Mouse (Mus musculus): ENCODE results near the gene Glipr1. TPM values are rescaled to one million over a fixed set of nuclear protein-coding genes. Genes with fewer than 3 reads are reported as not detected.
A peak's percentile ranks its signal among the peaks of the same experiment; 100 is the strongest.

The Glipr1 gene
- polyA plus RNA-seq, 1 experiment from 2014 or later: 0.65 TPM

- Histone ChIP-seq H3K9ac (replicated peaks) (no peak overlapping the region), H3K36me3 (no peaks in the 10 kb centered on the region), H3K4me3 (no peak overlapping the region), H3K4me1 (no peaks in the 10 kb centered on the region), H3K27me3 (no peaks in the 10 kb centered on the region), H3K9me3 (no peaks in the 10 kb centered on the region), H3K4me2 (replicated peaks) (no peak overlapping the region), H3K27ac (replicated peaks) (no peak overlapping the region)
- no peak for ATAC-seq (replicated peaks)
- 85% methylated on average over 8 of the region's 8 CpGs for WGBS
Measured at GRCm38 (mm10) chr10:111996911-111997347, 5.5 kb downstream of the Glipr1 start.

DNA sequence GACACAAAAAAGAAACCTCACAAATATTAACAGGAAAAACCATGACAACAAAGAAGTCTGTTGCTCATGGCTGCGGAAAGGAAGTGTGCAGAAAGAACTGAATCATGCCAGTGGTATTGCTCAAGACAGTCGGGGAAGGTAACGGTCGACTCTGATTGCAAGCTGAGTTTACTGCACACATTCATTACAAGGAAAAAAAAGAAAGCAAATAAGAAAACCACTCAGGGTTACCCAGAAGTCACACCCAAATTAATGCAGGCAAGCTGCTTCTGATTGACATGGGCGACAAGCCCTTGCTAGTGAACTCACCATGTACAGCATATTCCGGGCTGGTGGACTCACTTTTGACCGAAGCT lies 5.9 kb downstream of the Glipr1 start:
- Histone ChIP-seq H3K4me1 (no peaks in the 10 kb centered on the region), H3K36me3 (no peaks in the 10 kb centered on the region), H3K27ac (replicated peaks) (no peak overlapping the region), H3K4me2 (replicated peaks) (no peak overlapping the region), H3K9ac (replicated peaks) (no peak overlapping the region), H3K4me3 (no peak overlapping the region), H3K9me3 (no peaks in the 10 kb centered on the region), H3K27me3 (no peaks in the 10 kb centered on the region)
- ATAC-seq (replicated peaks): no peak
- WGBS: 92% methylated on average over 7 of the region's 7 CpGs

DNA sequence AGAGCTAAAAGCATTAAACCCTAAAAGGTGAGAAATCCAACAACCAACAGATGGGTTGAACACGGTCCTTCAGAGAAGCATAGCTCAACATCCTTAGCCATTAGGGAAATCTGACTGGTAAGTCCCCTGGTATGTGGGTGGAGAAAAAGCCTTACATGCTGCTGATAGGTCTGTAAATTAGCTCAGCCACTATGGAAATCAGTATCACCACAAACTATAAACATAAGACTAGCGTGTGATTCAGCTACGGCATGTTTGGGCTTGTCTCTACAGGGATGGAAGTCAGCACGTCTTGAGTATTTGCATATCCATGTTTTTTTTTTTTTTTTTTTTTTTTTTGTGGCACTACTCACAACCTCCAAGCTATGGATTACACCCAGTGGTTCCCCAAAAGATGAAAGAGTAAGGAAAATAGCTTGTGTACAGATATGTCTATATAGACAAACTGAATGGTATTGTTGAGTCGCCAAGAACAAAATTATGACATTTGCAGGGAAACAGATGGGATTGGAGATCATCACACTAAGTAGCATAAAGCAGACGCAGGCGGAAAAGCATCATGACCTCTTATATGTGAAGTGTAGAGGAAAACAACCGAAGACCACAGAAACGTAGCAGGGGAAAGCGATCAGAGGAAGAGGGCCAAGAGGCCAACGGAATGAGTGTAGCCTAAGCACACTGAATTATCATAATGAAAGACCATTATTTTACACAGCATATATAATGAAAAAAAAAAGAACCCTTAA lies 6.5 kb downstream of the Glipr1 start:
- no peaks in the 10 kb centered on the region for H3K36me3 ChIP-seq
- H3K9ac ChIP-seq (replicated peaks): no peak overlapping the region
- H3K4me2 ChIP-seq (replicated peaks): no peak overlapping the region
- no peaks in the 10 kb centered on the region for H3K27me3 ChIP-seq
- no peaks in the 10 kb centered on the region for H3K9me3 ChIP-seq
- no peak overlapping the region for H3K4me3 ChIP-seq
- no peak for ATAC-seq (replicated peaks)
- no peaks in the 10 kb centered on the region for H3K4me1 ChIP-seq
- no peak overlapping the region for H3K27ac ChIP-seq (replicated peaks)
- 89% methylated on average over 11 of the region's 11 CpGs for WGBS

DNA sequence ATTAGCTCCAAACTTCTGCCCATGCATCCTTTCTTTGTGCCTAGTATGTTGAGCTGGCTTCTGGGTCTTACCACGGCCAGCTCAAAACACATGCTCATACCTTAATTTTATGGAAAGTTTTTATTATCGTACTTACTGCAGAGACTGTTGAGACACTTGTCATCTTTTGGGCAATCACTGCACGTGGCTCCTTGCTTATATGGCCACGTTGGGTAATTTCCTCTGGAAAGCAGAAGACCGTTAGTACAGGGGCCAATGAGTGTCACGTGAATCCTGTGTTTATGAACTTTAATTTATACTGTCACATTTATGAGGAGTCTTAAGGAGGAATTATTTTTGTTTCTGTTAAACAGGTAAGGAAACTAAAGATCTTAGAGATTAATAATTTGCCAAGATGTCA lies 16.0 kb downstream of the Glipr1 start:
- H3K4me1 ChIP-seq: no peaks in the 10 kb centered on the region
- peaks cover 44% of the 10 kb centered on the region for H3K36me3 ChIP-seq
- no peak overlapping the region for H3K4me2 ChIP-seq (replicated peaks)
- no peaks in the 10 kb centered on the region for H3K27me3 ChIP-seq
- WGBS: 96% methylated on average over 6 of the region's 6 CpGs
- no peak overlapping the region for H3K4me3 ChIP-seq
- no peaks in the 10 kb centered on the region for H3K9me3 ChIP-seq
- ATAC-seq (replicated peaks): no peak
- no peak overlapping the region for H3K27ac ChIP-seq (replicated peaks)
- no peak overlapping the region for H3K9ac ChIP-seq (replicated peaks)

- Histone ChIP-seq H3K9ac (replicated peaks) (no peak overlapping the region), H3K27me3 (no peaks in the 10 kb centered on the region), H3K27ac (replicated peaks) (no peak overlapping the region), H3K36me3 (peaks cover 59% of the 10 kb centered on the region), H3K4me3 (no peak overlapping the region), H3K4me1 (no peaks in the 10 kb centered on the region), H3K9me3 (no peaks in the 10 kb centered on the region), H3K4me2 (replicated peaks) (no peak overlapping the region)
- WGBS: 92% methylated on average over 5 of the region's 5 CpGs
- ATAC-seq (replicated peaks): no peak
Measured at GRCm38 (mm10) chr10:111983070-111983469, 19.4 kb downstream of the Glipr1 start.

GRCm38 (mm10) chr10:111977584-111977983 lies 24.8 kb downstream of the Glipr1 start:
- no peak for ATAC-seq (replicated peaks)
- H3K9ac ChIP-seq (replicated peaks): no peak overlapping the region
- H3K27me3 ChIP-seq: no peaks in the 10 kb centered on the region
- H3K4me3 ChIP-seq: no peak overlapping the region
- 53% methylated on average over 5 of the region's 5 CpGs for WGBS
- H3K36me3 ChIP-seq: peaks cover 31% of the 10 kb centered on the region
- H3K9me3 ChIP-seq: no peaks in the 10 kb centered on the region
- H3K4me1 ChIP-seq: peaks cover 8% of the 10 kb centered on the region
- H3K4me2 ChIP-seq (replicated peaks): no peak overlapping the region
- H3K27ac ChIP-seq (replicated peaks): no peak overlapping the region

DNA sequence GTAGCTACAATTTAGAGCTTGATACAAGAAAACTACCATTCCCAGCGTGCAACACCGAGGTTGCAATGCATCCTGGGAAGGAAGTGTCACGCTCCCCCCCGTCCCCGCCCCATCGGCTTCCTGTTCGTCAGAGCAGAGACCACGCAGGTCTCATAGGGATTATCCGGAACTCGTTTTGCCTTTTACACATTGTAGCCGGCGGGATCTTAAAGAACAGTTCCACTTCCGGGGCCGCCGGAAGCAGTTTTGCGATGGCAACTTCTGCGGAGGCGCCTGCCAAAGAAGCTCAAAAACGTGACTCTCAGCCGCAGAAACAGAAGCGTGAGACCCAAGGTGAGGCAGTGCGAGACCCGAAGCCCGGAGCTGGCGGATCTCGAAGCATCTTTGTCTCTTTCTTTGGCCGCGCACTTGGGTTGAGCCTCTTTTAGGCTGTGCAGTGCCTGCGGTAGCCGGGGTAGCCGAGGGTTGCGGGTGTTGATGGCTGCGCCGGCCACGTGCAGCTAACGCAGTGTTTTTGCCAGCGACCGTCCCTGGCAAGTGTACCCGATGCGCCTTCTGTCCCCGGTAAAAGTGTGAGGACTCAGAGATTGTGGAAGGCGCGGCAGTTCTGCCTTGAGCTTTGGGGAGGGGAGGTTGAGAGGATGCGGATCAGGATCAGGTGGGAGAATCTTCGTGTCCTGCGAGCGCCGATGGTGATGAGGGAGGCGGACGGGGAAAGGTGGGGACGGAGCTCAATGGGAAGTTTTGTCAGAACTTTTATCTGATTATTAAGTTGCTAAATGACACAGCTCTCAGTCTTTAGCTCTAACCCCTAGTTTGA lies 29.7 kb downstream of the Glipr1 start, which contains the start of gene Krr1:
TSS of gene Krr1 (plus strand) at position 123 of the 820 bp plus-strand sequence.
- peak within 1 kb of the TSS; percentile 96 for H3K4me3 ChIP-seq
- H3K27ac ChIP-seq (replicated peaks): peak within 1 kb of the TSS; percentile 80
- peak; percentile 98 for ATAC-seq (replicated peaks)
- H3K27me3 ChIP-seq: peaks cover 3% of the 10 kb centered on the region; the same call in 1 of the 2 replicates
- peaks cover 8% of the 10 kb centered on the region for H3K4me1 ChIP-seq
- peaks cover 6% of the 10 kb centered on the region; the same call in 1 of the 2 replicates for H3K36me3 ChIP-seq
- peak within 1 kb of the TSS; percentile 83 for H3K9ac ChIP-seq (replicated peaks)
- WGBS: under 1% methylated on average over 51 of the region's 51 CpGs
- H3K9me3 ChIP-seq: no peaks in the 10 kb centered on the region
- H3K4me2 ChIP-seq (replicated peaks): peak within 1 kb of the TSS; percentile 57

GRCm38 (mm10) chr10:111971929-111972328 lies 30.5 kb downstream of the Glipr1 start:
- no peak overlapping the region for H3K4me2 ChIP-seq (replicated peaks)
- peak; percentile 44; the same call in 1 of the 2 replicates for ATAC-seq (replicated peaks)
- peaks cover 8% of the 10 kb centered on the region for H3K4me1 ChIP-seq
- H3K9me3 ChIP-seq: no peaks in the 10 kb centered on the region
- H3K27me3 ChIP-seq: peaks cover 3% of the 10 kb centered on the region; the same call in 1 of the 2 replicates
- no peak overlapping the region for H3K27ac ChIP-seq (replicated peaks)
- H3K9ac ChIP-seq (replicated peaks): no peak overlapping the region
- H3K4me3 ChIP-seq: no peak overlapping the region
- peaks cover 3% of the 10 kb centered on the region; the same call in 1 of the 2 replicates for H3K36me3 ChIP-seq
- 78% methylated on average over 3 of the region's 3 CpGs for WGBS

- ATAC-seq (replicated peaks): no peak
- H3K27me3 ChIP-seq: peaks cover 3% of the 10 kb centered on the region; the same call in 1 of the 2 replicates
- no peak overlapping the region for H3K4me2 ChIP-seq (replicated peaks)
- H3K9me3 ChIP-seq: no peaks in the 10 kb centered on the region
- no peaks in the 10 kb centered on the region for H3K36me3 ChIP-seq
- H3K4me3 ChIP-seq: no peak overlapping the region
- no peak overlapping the region for H3K9ac ChIP-seq (replicated peaks)
- no peaks in the 10 kb centered on the region for H3K4me1 ChIP-seq
- WGBS: 68% methylated on average over 4 of the region's 4 CpGs
- no peak overlapping the region for H3K27ac ChIP-seq (replicated peaks)
Measured at GRCm38 (mm10) chr10:111966394-111966793, 36.0 kb downstream of the Glipr1 start.

DNA sequence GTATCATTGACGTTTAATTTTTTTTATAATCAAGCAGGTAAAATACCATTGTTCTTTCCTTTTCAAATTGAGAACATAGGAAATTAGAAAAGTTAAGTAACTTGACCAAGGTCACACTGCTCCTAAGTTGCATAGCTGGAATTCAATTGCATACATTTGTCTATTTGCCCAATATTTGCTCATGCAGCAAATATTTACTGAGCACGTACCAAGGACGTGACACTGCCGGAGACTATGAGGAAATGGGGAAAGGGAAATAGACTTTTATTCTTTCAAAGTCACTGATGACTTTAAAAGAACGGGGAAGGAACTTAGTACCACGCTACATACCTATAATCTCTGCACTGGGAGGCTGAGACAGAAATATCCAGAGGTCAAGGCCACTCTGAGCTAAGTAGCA lies 42.0 kb downstream of the Glipr1 start:
- no peaks in the 10 kb centered on the region for H3K4me1 ChIP-seq
- no peak overlapping the region for H3K9ac ChIP-seq (replicated peaks)
- ATAC-seq (replicated peaks): no peak
- no peak overlapping the region for H3K4me2 ChIP-seq (replicated peaks)
- 92% methylated on average over 6 of the region's 6 CpGs for WGBS
- H3K27me3 ChIP-seq: no peaks in the 10 kb centered on the region
- no peaks in the 10 kb centered on the region for H3K9me3 ChIP-seq
- H3K36me3 ChIP-seq: no peaks in the 10 kb centered on the region
- H3K4me3 ChIP-seq: no peak overlapping the region
- no peak overlapping the region for H3K27ac ChIP-seq (replicated peaks)

- ATAC-seq (replicated peaks): no peak
- Histone ChIP-seq H3K27me3 (no peaks in the 10 kb centered on the region), H3K36me3 (no peaks in the 10 kb centered on the region), H3K4me3 (no peak overlapping the region), H3K4me2 (replicated peaks) (no peak overlapping the region), H3K9ac (replicated peaks) (no peak overlapping the region), H3K27ac (replicated peaks) (no peak overlapping the region), H3K4me1 (no peaks in the 10 kb centered on the region), H3K9me3 (no peaks in the 10 kb centered on the region)
- 81% methylated on average over 2 of the region's 2 CpGs for WGBS
Measured at GRCm38 (mm10) chr10:111959353-111959752, 43.1 kb downstream of the Glipr1 start.

DNA sequence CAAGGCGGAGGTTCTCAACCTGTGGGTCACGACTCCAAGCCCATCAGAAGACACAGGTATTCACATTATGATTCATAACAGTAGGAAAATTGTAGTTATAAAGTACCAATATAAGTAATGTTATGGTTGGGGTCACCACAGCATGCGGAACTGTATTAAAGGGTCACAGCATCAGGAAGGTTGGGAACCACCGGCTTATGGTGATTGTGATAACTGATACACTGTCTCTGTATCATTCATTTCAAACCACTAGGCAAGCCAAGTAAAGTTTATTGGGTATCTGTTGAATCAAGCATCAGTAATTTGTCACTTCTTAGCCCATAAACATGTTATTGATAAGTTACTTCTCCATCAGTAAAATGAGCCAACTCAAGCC lies 44.4 kb downstream of the Glipr1 start:
- ATAC-seq (replicated peaks): no peak; the same call in 1 of the 2 replicates

More for the DNA sequence above, 44.4 kb downstream of the Glipr1 start:
- Histone ChIP-seq H3K4me2 (replicated peaks) (no peak overlapping the region), H3K4me1 (no peaks in the 10 kb centered on the region), H3K9me3 (no peaks in the 10 kb centered on the region), H3K27me3 (no peaks in the 10 kb centered on the region), H3K9ac (replicated peaks) (no peak overlapping the region), H3K4me3 (no peak overlapping the region), H3K36me3 (no peaks in the 10 kb centered on the region), H3K27ac (replicated peaks) (no peak overlapping the region)
- 37% methylated on average over 4 of the region's 4 CpGs for WGBS

Measured in forebrain, embryonic 15.5 days (tissue).